Mouse (Mus musculus) adrenal gland, adult 8-10 months (tissue): ENCODE data around the gene Zfyve1. TPM values are rescaled to one million over a fixed set of nuclear protein-coding genes. Genes with fewer than 3 reads are reported as not detected.
"Not testable (repeated sequence)": the region's sequence is repeated elsewhere in the genome, so short reads cannot be mapped to it uniquely, and the experiment has no call there.

Source experiments
- DNase-seq: peaks from one replicate; pipeline ENCODE4 v3.0.0; 2022
- total RNA-seq, 4 experiments: library from RNA; stranded (reverse); gene quantifications; 2 replicates each; pipeline ENCODE4 v1.2.4; 2022

Gene Zfyve1
- 10 to 100 TPM; 37.5 to 56.6 (median 46.0) TPM for total RNA-seq

DNA sequence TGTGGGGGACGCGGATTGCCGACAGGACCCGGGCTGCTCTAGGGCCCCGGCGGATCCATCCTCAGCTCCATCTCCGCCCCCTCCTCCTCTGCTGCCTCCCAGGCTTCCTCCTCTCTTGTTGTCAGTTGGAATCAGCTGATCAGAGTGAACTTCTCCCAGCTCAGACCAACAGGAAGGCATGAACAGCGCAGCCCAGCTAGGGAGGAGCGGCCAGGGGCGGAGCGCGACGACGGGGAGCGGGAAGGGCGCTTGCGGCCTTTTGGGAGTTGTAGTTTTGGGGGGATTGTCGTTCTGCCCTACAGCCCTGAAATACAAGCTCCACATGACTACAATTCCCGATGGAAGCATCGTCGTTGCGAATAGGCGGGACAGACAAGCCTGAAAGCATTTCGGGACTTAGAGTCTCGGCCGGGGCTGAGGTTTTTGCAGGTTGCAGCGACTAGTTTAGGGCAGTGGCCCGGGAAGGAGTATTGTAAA lies at the start of gene Zfyve1:
TSS of gene Zfyve1 (minus strand) at position 198 of the 477 bp plus-strand sequence.
- peak; percentile 97 for DNase-seq

DNA sequence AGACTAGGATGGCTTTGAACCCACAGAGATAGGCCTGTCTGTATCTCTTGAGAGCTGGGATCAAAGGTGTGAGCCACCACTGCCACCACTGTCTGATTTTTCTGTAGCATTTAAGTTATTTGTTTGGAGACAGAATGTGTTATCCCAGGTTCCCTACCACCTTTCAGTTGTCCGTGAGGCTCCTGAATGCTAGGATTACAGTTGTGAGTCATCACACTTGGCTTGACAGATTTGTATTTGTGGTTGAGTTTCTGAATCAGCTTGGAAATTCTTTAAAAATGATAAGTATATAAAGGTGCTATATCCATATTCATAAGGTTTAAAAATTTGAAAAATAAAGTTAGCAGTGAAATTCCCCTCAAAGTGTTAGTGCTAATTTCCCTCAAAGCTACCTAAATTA lies 46.1 kb upstream of the Zfyve1 start:
- no peak for DNase-seq

DNA sequence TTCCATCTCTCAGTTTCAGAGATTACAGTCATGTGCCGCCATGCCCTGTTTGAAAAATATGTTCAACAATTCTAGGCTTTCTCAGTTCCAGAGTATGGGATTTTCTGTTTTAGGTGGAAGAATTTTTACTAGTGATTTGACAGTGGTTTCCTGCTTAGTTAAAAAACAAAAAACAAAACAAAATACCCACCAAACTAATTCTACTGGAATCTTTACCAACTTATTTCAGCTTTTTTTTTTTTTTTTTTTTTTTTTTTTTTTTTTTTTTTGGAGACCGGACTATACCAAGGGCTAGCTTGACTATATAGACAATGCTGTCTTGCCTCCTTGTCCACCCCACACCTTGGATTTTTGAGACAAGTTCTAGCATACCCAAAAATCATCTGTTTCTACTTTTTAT lies 44.2 kb upstream of the Zfyve1 start:
- no peak for DNase-seq

DNA sequence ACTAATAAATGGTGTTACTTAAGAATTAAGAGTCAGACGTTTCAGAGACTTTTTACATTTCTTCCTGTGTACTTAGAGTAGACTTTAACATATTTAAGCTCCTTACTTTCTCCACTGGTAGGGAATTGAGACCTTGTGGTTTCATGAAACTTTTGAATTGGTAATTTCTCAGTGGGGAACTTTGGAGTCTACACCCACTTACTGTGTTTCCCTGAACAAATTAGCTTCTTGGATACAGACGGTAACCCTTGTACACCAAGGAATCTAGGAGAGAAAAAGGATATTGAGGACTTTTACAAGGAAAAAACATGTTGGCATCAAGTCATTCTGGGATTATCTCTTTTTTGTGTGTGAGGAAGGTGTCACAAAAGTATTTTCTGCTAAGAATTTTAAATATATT lies 36.8 kb upstream of the Zfyve1 start:
- no peak for DNase-seq

DNA sequence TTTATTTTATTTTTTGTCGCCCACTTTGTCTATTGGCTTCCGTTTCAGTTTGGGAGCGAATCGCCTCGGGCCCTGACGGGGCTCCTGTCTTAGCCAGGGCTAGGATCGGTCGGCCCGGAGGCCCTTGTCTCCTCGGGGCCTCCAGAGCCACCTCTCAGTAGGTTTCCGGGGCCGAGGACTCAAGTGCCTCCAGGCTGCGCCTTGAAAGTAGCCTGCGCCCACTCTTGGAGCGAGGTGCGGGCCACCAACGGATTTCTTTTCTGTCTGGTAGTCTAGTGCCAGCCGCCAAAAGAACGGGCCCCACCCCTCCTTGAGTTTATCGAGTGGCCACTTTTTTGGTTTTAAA lies 35.6 kb upstream of the Zfyve1 start:
- DNase-seq, result peak; percentile 29

DNA sequence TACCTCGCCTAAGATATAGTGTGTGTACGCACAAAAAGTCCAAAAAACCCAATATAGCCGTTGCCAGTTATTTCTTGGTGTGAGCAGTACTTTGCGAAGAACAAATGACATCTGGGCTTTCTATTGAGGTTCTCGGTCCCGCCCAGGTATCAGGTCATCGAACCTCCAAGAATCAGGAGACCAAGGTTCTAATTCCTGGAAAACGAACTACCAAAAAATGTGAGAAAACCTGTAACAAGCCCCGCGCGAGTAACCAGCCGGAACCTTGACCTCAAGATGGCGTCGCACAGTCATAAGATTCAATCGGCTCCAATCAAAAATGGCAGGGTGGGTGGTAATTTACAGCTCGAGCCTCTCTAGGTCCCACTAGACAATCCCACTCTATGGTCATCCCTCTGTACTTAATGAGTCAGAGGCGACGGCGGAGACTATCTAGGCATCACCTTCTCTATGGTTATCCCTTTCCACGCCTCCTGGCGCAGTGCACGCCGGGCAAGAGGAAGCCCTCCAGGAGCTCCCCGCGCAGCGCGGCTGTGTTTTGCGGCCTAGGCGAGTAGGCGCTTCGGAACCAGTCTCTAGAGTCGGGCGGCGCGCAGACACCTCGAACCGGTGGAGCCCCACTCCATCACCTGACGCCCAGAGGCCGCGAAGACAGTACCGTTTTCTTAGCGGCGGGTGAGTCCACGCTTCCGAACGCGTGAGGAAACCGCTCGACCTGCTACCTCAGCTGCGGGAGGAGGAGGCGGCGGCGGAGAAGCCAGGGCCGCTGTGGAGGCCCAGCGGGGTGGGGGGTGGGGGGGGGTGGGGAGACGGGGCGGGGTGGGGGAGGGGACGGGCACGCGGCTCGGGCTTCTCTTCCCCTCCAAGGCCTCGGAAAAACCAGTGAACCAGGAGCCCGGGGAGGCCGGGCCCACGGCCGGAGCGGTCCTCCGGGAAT lies 35.0 kb upstream of the Zfyve1 start:
- DNase-seq, result peak; percentile 96

DNA sequence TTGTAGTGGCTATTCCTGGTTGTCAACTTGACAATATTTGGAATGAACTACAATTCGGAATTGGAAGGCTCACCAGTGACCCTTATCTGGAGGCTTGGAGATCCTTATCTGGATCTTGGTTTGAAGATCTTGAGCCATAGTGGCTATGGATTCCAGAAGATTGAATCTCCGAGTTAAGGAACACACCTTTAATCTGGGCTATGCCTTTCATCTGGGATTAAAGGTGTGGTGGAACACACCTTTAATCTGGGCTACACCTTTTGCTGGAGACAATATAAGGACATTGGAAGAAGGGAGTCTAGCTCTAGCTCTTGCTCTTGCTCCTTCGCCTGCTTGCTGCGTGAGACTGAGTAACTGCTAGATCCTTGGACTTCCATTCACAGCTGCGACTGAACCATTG lies 33.9 kb upstream of the Zfyve1 start, which contains the start of gene Rbm25:
TSS of gene Rbm25 (plus strand) at position 301 of the 400 bp plus-strand sequence.
- not testable (repeated sequence) for DNase-seq

DNA sequence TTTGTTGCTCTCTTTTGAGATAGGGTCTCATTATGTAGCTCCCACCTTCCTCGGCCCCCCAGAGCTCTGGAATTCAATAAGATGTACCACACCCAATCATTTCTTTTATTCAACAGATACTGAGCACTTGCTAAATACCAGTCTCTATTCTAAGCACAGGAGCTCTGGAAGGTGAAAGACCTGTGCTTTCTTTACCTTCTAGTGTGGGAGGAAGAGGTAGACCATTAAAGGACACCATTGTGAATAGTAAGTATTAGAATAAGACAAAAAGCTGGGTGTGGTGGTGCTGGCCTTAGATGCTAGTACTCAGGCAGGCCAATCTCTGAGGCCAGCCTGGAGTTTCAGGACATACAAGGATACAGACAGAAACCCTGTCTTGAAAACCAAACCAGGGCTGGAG lies 27.3 kb upstream of the Zfyve1 start:
- DNase-seq, result no peak

DNA sequence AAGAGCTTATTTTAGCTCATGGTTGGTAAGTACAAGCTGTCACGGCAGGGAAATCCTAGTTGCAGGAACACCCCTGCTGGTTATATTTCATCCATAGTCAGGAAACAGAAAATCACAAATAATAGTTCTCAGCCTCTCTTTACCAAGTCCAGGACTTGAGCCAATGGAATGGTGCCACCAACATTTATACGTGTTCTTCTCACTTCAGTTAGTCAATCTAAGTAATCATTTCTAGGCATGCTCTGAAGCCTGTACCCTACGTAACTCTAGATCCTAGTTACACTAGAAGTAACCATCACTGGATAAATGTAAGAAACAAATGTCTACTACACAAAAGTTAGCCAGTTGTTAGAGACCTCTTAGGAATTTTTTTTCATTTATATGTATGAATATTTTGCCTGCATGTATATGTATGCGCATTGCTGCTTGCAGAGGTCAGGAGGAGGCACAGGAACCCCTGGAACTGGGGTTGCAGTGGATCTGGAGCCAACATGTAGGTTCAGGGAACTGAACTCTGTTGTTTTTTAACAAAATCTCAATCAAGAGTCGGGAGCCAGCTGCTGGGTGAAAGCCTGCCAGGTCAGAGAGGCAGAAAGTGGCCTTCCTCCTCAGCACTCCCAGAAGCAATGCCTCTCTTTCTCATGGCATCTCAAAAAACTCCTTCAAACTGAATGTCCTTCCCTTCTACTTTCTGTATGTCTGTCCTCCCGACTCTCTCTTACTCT lies 25.2 kb upstream of the Zfyve1 start:
- DNase-seq, result no peak

DNA sequence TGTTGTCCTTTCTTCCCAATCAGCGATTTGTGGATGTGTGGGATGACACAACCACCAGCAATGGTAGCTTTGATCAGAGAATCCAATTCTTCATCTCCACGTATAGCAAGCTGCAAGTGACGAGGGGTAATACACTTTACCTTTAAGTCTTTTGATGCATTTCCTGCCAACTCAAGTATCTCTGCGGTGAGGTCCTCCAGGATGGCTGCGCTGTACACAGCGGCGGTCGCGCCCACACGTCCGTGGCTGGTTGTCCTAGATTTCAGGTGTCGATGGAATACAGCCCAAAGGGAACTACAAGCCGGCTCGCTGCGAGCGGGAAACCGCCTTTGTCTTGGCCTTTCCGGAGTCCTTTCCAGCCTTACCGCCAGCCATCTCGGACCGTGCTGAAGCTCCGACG lies 23.7 kb upstream of the Zfyve1 start:
- DNase-seq, result not testable (repeated sequence)

DNA sequence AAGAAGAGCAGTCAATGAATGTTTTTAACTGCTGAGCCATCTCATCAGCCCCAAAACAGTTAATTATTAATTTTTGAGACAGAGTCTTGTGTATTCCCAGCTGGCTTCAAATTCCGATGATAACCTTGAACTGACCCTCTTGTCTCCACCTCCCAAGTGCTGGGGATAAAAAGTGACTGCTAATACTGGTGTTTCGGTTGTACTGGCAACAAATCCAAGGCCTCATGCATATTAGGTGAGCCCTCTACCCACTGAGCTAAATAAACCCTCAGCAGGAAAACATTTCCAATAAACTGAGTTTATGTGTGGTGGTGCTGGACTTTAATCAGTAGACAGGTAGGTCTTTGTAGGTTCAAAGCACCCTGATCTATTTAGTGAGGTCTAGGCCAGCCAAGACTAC lies 22.0 kb upstream of the Zfyve1 start:
- no peak for DNase-seq

DNA sequence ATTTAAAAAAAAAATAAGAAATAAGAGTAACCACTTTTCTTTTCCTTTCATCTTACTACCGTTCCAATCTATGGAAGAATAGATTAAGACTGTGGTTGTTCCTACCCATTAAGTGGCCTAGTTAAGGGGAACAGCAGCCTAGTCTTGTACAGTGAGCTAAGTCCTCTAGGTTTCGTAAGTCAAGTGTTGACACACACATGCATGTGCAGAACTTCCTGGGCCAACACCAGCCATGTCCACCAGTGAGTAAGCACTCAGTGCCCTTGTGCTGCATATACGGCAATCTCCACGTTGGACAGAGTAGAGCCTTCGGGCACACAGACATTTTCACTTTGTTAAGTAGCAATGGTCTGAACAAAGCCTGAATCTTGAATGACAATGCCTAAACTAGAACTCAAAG lies 20.2 kb upstream of the Zfyve1 start:
- no peak for DNase-seq

DNA sequence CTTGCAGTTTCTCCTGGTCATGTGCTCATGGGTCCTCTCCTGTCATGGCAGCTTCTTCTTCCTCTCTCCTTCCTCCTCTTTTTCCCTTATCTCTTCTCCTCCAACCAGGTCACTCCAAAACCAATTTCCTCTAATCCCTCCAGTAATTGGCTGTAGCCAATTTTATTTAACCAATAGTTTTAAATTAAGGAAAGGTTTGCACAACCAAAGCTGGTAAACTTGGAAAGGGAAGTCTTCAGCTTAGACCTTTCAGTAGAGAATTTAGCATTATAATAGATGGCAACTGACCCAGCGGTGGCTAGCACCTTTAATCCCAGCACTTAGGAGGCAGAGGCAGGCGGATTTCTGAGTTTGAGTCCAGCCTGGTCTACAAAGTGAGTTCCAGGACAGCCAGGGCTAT lies 9.4 kb upstream of the Zfyve1 start:
- not testable (repeated sequence) for DNase-seq

DNA sequence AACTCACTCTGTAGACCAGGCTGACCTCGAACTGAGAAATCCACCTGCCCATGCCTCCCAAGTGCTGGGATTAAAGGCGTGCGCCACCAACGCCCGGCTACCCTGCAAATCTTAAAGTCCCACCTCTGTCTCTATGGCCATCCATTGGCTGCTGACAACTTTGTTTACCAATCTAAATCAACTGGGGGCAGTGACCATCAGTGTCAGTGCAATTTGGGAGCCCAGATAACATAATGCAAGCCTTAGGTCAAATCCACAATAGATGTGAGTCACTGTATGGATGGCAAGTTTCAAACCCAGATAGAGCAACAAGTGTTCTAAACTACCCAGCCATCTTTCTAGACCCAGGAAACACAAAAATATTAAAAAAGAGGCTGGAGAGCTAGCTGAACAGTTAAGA lies 5.3 kb upstream of the Zfyve1 start:
- DNase-seq, result no peak

DNA sequence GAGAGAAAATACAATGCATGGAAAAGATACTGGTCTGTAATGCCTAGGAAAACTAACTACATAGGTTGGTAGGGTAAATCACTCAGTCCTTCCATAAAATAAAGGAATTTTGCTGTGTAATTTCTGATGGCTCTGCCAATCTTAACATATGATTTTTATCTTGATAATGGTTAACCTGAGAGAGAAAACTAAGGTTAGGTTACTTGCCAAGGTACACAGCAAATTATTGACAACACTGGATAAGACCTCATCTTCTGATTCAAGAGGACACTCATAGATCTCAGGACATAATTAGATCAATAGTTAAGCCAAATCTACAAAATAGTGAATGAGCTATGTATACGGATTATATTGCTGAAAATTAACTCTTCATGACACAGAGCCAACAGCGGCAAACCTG lies 859 bp upstream of the Zfyve1 start:
- no peak for DNase-seq

DNA sequence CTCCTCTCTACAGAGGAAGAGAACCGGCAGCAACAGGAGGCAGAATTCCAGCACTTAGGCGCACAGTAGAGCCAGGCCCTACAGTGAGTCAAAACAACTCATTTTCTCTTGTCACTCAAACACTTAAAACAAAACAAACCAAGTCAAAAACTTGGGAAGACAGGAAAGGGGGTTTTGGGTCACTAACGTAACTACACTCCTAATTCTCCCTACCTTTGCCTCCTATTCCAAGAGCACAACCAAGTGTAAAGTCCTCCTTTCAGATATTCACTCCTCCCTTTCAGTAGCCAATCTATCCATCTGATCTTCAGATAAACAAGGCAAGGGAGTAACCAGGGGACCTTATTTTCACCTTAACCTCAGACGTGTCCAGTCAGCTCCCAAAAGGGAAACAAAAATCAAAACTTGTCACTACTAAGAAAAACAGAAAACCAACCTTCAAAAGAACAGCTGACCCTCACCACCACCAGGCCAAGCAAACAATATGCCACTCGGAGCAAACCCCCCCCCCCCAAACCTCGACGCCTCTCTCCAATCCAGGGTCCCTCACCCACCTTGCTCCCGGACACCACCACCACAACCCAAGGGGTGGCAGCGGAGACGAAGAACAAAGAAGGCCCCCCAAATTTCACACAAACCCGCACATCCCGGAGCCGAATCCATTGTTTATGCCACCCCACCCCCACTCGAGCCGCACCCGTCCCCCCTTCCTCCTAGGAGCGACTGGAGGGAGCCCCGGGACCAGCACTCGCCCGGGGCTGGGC lies 649 bp downstream of the Zfyve1 start:
- DNase-seq, result no peak

DNA sequence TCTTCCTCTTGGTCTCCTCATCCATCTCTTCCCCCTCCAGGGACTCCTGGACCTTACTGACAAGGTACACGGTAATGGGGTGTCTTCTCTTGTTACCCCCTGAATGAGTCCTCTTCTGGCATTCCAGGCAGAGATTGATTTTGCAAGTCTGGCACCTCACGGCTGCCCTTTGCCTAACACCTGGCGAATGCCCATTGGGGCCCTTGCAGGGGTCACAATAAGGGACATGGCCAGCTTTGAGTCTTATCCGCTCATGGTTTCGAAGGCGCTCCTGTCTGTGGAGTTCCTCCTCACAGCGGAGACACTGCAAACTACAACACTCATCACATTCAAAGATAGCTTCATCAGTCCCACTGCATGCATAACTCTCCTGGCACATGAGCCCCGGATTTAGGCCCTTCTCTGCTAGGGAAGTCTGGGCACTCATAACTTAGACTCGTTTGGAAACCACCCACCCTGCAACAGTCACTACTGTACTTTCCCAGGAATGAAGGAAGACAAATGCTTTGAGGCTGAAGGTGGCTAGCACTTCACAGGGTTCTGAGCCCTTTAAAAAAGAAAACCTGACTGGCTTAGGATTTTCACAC lies 2.5 kb downstream of the Zfyve1 start:
- no peak for DNase-seq

DNA sequence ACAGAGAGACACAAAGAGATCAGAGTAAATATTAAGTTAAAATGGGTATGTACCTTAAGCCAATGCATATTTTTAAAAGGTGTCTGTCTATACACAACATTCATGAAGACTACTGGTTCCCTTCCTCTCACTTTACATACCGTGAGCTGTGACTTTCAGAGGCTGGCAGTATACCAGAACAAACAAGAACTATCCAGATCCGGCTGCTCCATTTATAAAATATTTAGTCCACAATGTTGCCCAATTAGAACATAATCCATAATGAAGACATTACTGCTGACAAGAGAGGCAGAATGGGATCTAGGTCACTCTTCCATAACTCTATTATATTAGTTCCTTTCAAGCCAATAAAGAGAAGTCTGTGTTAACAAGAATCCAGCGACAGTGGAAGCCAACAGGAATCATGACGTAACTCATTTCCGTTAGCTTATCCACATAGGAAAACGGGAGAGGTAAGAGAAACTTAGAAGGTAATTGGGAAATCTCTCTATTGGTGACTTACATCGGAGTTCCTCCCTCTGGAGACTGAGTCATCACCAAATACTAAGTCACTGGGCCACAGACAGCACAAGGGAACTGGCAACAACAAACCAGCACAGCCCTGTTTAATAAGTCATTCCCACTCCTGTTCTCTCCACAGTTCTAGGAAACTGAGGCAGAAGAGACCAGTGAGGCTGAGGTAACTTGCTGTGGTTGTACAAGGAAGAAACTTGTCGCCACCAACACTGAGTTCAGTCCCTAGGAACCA lies 5.1 kb downstream of the Zfyve1 start:
- no peak for DNase-seq

DNA sequence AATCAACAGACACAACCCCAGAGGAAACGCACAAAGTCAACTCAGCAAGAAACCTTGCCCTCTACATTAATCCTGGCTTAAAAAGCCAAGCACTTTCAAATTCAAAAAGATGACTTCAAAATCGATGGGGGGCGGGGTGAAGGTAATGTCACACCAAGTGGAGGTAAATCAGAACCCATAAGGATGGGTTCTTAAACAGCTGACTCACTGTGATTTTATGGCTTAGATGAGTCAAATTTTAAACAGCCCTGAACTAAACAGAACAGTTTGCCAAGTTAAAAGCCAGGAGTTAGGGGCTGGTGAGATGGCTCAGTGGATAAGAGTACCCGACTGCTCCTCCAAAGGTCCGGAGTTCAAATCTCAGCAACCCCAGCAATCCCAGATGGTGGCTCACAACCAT lies 10.4 kb downstream of the Zfyve1 start:
- DNase-seq, result no peak

DNA sequence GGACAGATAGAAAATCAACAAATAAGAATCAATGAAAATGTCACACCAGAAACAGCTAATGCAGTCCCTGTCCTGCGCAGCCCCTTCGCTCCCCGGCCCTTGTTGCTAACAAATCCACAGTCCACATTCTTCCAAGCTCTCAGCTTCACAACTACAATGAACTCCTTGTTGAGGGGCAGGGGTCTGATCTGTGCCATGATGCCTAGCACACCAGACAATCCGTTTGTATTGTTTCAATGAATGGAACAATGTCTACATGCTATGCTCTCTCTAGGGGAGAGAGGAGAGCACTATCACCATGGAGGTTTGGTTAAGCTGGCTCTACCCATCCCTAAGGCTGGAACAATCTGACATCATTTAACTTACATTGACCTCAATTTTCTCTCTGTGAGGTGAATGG lies 14.3 kb downstream of the Zfyve1 start:
- no peak for DNase-seq

DNA sequence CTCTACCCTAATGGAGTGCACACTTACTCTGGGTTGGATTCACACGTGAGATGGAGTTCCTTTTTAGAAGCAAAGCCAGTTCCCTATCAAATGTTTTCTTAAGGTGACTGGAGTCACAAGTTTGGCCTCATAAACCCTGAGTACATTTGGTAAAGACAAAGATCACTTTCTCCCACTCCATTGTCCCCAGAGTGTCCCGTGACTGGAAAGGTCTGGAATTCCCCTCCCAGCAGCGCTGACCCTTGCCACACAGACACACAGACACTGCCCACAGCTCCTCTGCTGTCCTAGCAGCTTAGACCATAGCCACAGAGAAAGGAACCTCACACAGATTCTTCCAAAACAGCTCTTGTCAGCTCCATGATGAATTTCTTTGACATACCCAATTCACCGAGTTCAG lies 14.9 kb downstream of the Zfyve1 start:
- DNase-seq, result no peak

DNA sequence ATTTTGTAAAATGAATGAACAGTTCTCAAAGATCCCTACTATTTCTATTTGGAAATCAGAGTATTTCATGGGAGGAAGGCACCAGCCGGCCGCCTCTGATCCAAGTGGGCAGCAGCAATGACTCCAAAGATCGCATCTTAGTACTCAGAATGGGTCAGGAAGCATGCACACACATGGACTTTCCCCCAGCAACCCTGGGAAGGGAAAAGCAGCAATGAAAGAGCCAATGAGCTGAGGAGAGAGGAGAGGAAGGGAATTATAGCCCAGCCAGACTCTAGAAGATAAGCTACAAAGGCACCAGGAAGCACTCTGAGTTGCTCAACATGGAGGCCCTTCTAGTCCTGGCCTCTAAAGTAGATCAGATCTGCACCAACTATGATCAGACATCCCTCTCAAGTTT lies 16.7 kb downstream of the Zfyve1 start:
- DNase-seq, result no peak
